Mouse (Mus musculus) heart, embryonic 15.5 days (tissue): ENCODE results near the gene Atp11b. TPM values are rescaled to one million over a fixed set of nuclear protein-coding genes. Genes with fewer than 3 reads are reported as not detected.

Experiments used
- polyA plus RNA-seq: library from polyadenylated mRNA; unstranded; fragments of >200 nt; fragmentation: Nextera tagmentation; extraction: Ambion mirVana; gene quantifications from 2 replicates; pipeline ENCODE4 v1.2.1, GENCODE M21; 2015

The Atp11b gene
- polyA plus RNA-seq, 1 experiment from 2014 or later, result 21.4 TPM

Other genes starting within 250 kb of the Atp11b start
- gene Dcun1d1, start 183.3 kb downstream of the Atp11b start, polyA plus RNA-seq, result 74.1 and 87.4 TPM in 2 replicates
- gene Mccc1, start 246.6 kb downstream of the Atp11b start, polyA plus RNA-seq, result 63.1 and 64.3 TPM in 2 replicates